Mouse (Mus musculus) midbrain, embryonic 10.5 days (tissue): Measurements from ENCODE around the gene Atp6v0d1. TPM values are rescaled to one million over a fixed set of nuclear protein-coding genes. Genes with fewer than 3 reads are reported as not detected.
A peak's percentile ranks its signal among the peaks of the same experiment; 100 is the strongest.

Experiments
- microRNA counts: library from miRNA; unstranded; fragments of <30 nt; microRNA quantifications from one replicate; lab custom pipeline; 2017
- microRNA-seq: library from miRNA; unstranded; fragments of <30 nt; microRNA quantifications from one replicate; pipeline ENCODE4, GENCODE M21; 2017
- polyA plus RNA-seq: library from polyadenylated mRNA; unstranded; fragments of >200 nt; fragmentation: Nextera tagmentation; extraction: Ambion mirVana; gene quantifications from 2 replicates; pipeline ENCODE4 v1.2.1, GENCODE M21; 2016

The Atp6v0d1 gene
- polyA plus RNA-seq, 1 experiment from 2014 or later: 85.4 TPM

MicroRNAs within 50 kb of the gene (microRNA counts, 519-probe panel; counts per million panel counts)
- microRNA mmu-miR-1966 (lab: Ali Mortazavi, UCI): 2,912 counts per million, percentile 10 among the panel's probes with 10 or more counts

Small RNA genes lying within 50 kb of the gene (microRNA-seq; reads per million reads assigned to microRNA genes)
- gene Mir1966: not detected

Other genes with a start within 250 kb of the Atp6v0d1 start
- 1.2 and 1.7 TPM in 2 replicates for gene Lrrc29, start 239.8 kb downstream of the Atp6v0d1 start, polyA plus RNA-seq
- gene Tmem208, start 239.7 kb downstream of the Atp6v0d1 start, polyA plus RNA-seq: 105 and 106 TPM in 2 replicates
- 1.9 and 2.2 TPM in 2 replicates for gene Fhod1, start 218.1 kb downstream of the Atp6v0d1 start, polyA plus RNA-seq
- gene Slc9a5, start 217.2 kb downstream of the Atp6v0d1 start, polyA plus RNA-seq: 4.1 TPM in 2 replicates
- gene Plekhg4, start 192.8 kb downstream of the Atp6v0d1 start, polyA plus RNA-seq: 0.49 and 0.51 TPM in 2 replicates
- 0.07 TPM in 1 of 2 replicates, not detected in the other for gene Kctd19, start 152.5 kb downstream of the Atp6v0d1 start, polyA plus RNA-seq
- gene Lrrc36, start 152.5 kb downstream of the Atp6v0d1 start, polyA plus RNA-seq: 2.6 and 3.7 TPM in 2 replicates
- 94.4 and 100.0 TPM in 2 replicates for gene Tppp3, start 94.5 kb downstream of the Atp6v0d1 start, polyA plus RNA-seq
- gene Zdhhc1, start 69.1 kb downstream of the Atp6v0d1 start, polyA plus RNA-seq: 18.6 and 24.0 TPM in 2 replicates
- gene Hsd11b2, start 47.3 kb downstream of the Atp6v0d1 start, polyA plus RNA-seq: 28.8 and 30.2 TPM in 2 replicates
- gene Ripor1, start 39.2 kb upstream of the Atp6v0d1 start, polyA plus RNA-seq: 15.9 and 20.0 TPM in 2 replicates
- gene Ctcf, start 70.5 kb upstream of the Atp6v0d1 start, polyA plus RNA-seq: 137 TPM in 2 replicates
- 0.29 and 0.62 TPM in 2 replicates for gene Agrp, start 71.3 kb upstream of the Atp6v0d1 start, polyA plus RNA-seq
- 2.0 and 3.5 TPM in 2 replicates for gene Carmil2, start 120.2 kb upstream of the Atp6v0d1 start, polyA plus RNA-seq
- gene Acd, start 135.1 kb upstream of the Atp6v0d1 start, polyA plus RNA-seq: 76.5 and 89.9 TPM in 2 replicates
- 25.9 and 28.2 TPM in 2 replicates for gene Pard6a, start 135.1 kb upstream of the Atp6v0d1 start, polyA plus RNA-seq
- not detected in 2 replicates for gene 4933405L10Rik, start 141.6 kb upstream of the Atp6v0d1 start, polyA plus RNA-seq
- 45.1 and 52.7 TPM in 2 replicates for gene Enkd1, start 142.2 kb upstream of the Atp6v0d1 start, polyA plus RNA-seq
- 35.0 and 39.5 TPM in 2 replicates for gene Gfod2, start 192.6 kb upstream of the Atp6v0d1 start, polyA plus RNA-seq